Mouse (Mus musculus) T-helper 17 cell (primary cell): ENCODE measurements around the gene Dapk3.
"Not testable (repeated sequence)": the region's sequence is repeated elsewhere in the genome, so short reads cannot be mapped to it uniquely, and the experiment has no call there.

ENCODE experiments used
- in situ Hi-C, 2 experiments: fragments of 300-600 bp; cut with MboI, MseI; formaldehyde crosslinking; loops; 1 replicate in 1 of 2; 2 replicates in 1 of 2; pipeline ENCODE4 v1.15.1; 2025; ENCODE audit warnings: high pct_unique_total_duplicates in 2 of 2

The Dapk3 gene

DNA sequence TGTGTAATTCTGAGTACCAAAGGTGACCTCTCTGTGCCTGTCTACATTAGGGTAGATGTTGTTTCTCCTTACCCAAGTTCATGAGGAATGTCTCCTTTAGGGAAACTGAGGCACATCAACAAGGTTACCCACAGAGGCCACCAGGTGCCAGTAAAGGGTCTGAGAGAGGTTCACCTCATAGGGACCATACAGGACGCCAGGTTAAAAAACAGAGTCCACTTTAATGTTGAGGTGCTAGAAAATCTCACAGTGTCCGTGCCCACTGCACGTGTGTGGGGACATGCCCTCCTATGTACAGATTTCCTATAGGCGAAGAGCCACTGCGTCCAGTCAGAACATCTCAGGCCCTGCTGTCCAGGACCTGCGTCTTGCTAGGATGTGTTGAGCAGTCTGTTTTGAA is 16.2 kb downstream of the Dapk3 start:
- in situ Hi-C loops, result no loop called here

DNA sequence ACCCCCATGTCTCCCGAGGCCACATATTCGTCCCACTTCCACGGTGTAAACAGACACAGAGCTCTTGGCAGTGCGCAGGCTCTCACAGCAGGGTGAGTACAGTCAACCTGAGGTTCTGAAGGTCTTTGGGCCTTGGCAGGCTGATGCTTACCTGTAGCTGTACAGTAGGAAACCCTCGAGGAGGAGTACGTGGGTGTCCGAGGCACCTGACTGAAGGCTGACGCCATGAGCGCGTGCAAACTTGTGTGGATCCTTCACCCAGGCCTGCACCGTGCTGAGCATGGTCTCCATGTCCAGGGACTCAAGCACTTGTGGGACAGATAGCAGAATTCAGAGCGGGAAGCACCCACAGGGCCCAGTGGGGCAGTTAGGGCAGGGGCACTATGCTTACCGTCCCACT is 17.3 kb downstream of the Dapk3 start:
- in situ Hi-C loops, result no loop called here

DNA sequence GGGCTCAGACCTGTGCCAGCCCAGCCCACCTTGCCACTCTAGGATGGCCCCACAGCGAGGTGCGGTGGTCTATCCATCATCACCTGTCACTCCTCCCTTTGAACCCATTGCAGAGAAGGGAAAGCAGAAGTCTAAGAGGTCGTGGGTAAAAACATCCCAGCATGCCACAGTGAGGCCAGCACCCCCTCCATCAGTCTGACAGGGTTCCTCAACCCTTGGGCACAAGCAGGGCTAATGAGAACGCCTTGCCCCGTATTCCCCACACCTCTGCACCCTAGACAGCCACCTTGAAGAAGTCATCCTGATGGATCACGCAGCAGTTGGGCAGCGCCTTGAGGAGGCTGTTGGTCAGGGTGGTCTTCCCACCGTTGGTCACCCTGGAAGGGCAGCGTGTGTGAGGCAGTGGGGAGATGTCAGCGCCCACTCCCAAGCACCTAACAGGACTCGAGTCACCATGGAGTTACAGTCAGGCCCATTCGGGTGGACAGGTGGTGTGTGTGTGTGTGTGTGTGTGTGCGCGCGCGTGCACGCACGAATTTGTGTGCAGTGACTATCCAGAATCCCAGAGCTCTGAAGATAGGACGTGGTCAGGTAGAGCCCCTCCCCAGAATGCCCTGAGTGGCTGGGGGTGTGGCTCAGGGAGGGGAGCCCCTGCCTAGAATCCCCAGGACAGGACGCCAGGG is 17.9 kb downstream of the Dapk3 start:
- in situ Hi-C loops, result no loop called here

DNA sequence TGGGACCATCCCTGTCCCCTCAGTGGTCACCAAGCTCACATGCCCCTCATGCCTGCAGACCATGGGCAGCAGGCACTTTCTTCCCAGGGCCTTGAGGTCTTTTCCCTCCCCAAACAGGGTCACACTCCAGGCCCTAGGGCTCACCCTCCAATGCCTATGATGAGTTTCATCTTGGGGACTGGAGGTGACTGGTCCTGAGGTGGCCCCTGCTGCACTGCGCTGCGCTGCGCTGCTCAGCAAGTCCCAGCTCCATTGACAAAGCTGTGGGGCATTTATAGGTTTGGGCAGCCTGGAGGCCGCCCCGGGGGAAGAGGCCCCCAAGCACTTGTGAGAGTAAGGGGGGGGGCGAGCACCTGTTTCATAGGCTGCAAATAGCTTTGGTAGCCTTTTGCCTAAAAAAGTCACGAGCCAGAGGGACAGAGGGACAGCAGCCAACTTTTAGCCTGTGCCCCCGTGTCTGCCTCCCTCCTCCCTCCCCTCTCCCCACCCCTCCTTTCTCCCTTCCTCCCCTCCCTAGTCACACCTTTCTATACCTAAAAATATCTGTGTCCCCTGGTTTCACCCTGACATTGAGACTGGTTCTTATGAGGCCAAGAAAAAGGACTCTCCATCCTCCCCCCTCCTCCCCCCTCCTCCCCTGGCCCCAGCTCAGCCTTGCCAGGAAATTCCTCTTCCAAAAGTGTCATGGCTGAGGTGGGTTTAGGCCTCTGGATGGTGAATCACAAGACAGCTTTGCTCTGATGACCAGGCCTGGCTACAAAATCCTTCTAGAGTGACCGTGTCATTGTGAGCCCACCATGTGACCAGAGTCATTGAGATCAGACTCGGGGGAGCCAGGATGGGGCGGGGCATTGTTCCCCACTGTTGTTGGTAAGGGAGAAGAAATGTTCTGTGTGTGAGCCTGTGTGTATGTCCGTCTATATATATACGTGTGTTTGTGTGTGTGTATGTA is 19.3 kb downstream of the Dapk3 start, which contains the start of gene Nmrk2:
Gene Nmrk2 (minus strand): TSS at position 245 of the 952 bp plus-strand sequence.
- in situ Hi-C loops, result no loop called here

DNA sequence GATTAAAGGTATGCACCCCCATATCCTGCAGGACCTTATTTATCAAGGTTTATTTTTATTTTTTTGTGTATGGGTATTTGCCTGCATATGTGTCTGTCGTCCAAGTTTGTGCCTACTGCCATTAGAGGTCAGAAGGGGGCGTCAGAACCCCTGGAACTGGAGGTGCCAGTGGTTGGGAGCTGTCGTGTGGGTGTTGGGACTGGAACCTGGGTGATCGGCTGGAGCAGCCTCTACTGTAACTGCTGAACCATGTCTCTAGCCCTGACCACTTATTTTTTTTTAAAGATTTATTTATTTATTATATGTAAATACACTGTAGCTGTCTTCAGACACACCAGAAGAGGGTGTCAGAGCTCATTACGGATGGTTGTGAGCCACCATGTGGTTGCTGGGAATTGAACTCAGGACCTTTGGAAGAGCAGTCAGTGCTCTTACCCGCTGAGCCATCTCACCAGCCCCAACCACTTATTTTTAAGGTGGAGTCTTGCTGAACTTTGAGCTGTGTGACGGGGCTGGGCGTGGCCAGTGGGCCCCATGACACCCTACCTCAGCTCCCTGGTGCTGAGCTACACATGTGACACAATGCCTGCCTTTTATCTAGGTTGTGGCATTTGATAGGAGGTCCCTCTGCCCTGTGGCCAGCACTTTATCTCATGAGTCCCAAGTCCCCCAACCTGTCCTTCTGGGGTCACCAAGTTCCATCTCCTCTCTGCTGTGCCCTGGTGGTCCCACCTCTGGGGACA is 20.3 kb downstream of the Dapk3 start:
- in situ Hi-C loops, result no loop called here

DNA sequence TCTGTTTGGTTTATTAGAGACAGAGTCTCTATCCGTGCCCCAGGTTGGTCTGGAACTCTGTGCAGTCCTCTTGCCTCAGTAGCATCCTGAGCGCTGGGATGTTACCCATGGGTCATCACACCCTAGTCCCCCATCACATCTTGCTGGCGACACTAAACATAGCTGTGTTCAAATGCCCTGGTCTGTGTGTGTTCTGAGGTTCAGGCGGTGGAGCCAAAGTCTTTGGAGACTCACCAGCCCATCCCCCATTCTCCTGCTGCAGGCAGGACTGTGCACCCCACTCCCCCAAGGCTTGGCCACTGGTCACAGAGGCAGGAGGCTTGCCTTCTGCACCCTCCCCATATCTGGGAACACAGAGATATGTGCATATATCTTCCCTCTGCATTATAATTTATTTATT is 21.3 kb downstream of the Dapk3 start:
- in situ Hi-C loops, result no loop called here

DNA sequence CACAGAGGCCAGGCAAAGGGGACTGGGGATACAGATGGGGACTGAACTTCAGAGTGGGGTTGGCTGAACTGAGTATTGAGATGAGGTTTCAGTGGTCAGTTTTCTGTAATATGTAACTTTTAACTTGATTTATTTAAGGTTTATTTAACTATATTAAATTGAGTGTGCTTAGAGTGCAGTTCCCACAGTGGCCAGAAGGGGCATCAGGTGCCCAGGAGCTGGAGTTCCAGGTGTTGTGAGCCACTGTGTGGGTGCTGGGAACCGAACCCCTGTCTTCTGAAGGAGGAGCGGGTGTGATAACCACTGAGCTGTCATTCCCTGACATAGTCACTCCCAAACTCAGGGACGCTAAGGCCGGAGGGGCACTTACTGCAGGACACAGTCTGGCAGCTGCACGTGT is 27.3 kb downstream of the Dapk3 start:
- in situ Hi-C loops, result no loop called here

DNA sequence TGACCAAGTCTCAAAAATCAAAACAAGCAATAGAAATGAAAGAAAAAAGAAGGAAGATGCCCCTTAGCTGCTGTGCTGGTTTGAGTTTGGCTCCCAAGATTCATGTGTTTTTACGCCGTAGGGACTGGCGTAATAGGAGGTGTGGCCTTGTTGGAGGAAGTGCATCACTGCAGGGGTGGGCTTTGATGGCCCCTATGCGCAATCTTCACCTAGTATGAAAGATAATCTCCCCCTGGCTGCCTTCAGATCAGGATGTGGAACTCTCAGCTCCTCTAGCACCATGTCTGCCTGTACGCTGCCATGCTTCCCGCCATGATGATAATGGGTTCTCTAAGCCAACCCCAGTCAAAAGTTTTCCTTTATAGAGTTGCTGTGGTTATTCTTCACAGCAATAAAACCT is 33.5 kb downstream of the Dapk3 start:
- in situ Hi-C loops, result no loop called here

DNA sequence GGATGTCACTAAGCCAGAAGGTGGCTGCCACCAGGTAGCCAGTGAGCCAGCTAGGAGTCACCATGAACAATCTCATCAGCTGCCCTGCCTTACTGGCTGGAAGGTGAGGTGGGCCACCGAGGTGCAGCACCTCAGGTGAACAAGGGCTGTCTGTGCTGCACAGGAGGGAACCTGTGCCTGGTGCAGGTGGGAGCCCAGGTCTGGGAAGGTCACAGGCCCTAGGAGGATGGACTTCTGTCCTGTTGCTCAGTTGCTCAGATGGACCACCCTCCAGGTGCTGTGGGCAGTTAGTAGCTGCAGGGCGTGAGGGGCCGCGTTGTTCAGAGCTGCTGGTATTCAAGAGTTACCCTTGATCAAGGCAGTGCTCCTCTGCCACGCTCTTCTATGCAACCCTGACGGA is 34.0 kb downstream of the Dapk3 start:
- in situ Hi-C loops, result no loop called here

DNA sequence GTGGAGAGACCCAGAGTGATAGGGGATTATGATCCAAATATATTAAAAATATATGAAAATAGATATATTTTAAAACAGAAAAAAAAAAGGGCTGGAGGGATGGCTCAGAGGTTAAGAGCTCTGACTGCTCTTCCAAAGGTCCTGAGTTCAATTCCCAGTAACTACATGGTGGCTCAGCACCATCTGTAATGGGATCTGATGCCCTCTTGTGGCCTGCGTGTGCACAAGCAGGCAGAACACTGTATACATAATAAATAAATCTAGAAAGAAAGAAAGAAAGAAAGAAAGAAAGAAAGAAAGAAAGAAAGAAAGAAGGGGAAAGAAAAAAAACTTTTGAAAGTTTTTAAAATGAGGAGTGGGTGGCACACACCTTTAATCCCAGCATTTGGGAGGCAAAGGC is 34.5 kb downstream of the Dapk3 start:
- in situ Hi-C loops, result not testable (repeated sequence)

DNA sequence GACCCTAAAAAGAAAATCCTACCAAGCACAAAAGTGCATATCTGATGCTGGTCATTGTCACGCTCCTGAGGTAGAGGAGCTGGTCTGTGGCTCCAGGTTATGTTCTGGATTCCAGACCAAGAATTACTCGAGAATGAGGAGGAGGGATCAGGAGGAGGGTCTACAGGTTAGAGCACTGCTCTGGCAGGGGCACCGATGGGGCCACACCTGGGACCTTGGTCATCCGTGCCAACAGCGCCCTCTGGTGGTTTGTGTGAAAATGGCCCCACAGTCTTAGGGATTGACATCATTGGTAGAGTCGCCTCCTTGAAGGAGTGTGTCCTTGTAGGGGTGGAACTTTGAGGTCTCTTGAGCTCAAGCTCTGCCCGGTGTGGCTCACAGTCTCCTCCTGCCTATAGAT is 35.2 kb downstream of the Dapk3 start:
- in situ Hi-C loops, result no loop called here

DNA sequence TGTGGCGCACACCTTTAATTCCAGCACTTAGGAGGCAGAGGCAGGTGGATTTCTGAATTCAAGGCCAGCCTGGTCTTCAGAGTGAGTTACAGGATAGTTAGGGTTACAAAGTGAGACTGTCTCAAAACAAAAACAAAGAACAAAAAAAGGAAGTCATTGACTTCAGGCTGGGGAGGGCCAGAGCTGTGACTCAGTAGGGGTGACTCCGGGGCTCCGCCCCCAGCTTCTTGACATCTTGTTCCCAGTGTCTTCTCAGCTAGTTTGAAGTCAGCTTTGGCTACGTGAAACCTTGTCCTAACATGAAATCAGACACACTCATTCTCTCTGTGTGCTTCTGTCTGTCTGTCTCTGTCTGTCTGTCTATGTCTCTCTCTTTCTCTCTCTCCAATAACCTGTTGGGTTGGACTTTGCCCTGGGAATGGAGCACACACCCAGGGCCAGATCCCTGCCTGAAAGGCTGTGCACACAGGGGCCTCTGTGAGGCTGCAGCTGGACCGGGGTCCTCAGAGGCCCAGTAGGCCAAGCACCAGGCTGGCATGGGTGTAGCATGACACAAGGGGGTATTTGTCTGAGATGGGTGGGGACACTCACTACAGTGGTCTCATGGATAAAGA is 38.7 kb downstream of the Dapk3 start:
- in situ Hi-C loops, result no loop called here

DNA sequence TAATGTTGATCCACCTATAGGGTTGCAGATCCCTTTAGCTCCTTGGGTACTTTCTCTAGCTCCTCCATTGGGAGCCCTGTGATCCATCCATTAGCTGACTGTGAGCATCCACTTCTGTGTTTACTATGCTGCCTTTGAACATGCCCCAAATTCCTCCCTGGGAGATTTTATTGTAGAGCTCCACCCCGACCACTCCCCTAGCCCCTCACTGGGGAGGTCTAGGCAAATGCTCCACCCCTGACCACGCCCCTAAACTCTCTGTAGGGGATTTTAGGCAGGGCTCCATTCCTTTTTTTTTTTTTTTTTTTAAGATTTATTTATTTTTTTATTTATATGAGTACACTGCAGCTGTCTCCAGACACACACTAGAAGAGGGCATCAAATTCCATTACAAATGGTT is 40.9 kb downstream of the Dapk3 start:
- in situ Hi-C loops, result not testable (repeated sequence)

DNA sequence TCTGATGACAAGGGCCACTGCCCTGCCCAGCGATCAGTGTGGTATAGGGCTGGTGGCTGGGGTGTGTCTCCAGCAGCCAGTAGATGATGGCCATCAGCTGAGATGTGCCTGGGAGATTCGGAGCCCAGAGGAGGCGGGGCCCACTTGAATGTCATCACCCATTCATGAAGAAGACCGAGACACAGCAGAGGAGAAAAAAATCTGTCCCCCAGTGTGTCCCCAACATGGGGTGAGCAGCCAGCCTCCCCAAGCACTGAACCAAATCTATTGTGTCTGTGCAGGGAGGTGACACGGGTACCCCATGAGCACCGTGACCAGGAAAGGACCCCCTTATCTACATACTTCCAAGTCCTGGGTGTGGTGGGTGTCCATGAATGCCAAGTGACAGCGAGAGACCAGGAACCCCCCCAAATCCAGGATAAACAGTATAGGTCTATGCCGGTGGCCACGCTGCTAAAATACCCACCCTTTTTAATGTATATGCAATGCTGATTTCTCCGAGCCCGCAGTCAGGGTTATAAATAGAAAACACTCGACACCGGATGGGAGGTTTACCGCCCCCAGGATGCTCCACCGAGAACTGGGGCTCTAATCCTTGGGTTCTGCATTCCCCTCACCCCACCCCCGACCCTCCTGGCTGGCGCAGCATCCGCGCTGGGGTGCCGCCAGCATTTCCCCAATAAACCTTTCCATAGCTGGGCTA is 47.1 kb downstream of the Dapk3 start:
- in situ Hi-C loops, result loop anchor here in 1 of 2 experiments (10.0 kb wide), 1 partner anchor 1545 kb away; no protein-coding TSS in a partner anchor

DNA sequence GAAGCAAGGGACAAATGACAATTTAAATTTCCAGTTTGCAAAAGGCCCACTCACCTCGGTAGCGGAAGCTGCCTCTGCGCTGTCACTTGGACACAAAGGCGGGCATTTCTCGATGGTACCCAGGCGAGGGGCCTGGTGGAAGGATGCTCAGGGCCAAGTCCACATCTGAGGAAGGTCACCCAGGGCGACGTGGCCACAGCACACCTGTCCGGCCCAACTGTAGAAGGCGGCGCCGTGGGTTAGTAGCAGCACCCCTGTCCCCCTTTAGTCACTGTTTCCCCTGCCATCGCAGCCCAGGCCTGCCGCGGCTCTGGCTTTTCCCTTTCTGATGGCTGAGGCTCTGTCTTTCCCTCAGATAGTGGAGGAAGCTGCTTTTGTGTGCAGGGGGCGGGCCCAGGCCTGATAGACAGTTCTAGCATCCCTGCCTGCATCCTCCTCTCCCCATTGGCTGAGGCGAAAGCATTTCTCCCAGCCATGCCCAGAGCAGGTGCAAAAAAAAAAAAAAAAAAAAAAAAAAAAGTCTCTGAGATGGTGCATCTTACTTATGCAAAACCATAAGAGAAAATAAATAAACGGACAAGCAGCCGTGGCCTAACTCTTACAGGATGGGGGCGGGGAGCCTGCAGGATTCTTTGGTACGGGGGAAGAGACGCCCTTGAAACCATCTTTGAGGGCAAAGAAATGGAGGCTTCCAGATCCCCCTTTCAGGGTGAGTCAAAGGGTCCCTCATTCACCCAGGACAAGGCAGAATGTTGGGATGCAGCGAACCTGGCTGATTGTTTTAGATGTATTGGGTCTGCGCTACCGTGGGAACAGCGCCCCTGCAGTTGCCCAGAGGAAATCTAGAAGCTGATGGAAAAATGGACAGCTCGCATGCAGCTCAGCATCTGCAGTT is 47.9 kb downstream of the Dapk3 start, which contains the start of gene Atcay:
Gene Atcay (minus strand): TSS at position 396 of the 895 bp plus-strand sequence.
- in situ Hi-C loops, result loop anchor here in 1 of 2 experiments (10.0 kb wide), 1 partner anchor 1544 kb away; no protein-coding TSS in a partner anchor

DNA sequence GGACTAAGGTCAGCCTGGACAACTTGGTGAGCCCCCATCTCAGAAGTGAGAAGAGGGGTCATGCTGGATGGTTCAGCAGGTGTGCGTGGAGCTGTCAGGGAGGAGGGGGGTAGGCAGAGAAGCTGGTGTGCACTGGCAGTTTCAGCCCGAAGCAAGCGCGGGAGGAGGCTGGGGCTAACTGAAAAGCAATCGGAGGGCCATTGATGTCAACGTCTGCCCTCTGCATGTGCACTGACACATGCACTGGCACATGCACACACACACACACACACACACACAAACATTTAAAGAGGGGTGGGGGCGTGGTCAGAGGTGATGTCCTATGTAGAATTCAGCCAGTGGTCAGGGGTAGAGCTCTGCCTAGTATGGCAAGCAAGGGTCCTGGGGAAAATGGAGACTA is 48.6 kb downstream of the Dapk3 start:
- in situ Hi-C loops, result loop anchor here in 1 of 2 experiments (10.0 kb wide), 1 partner anchor 1543 kb away; no protein-coding TSS in a partner anchor

DNA sequence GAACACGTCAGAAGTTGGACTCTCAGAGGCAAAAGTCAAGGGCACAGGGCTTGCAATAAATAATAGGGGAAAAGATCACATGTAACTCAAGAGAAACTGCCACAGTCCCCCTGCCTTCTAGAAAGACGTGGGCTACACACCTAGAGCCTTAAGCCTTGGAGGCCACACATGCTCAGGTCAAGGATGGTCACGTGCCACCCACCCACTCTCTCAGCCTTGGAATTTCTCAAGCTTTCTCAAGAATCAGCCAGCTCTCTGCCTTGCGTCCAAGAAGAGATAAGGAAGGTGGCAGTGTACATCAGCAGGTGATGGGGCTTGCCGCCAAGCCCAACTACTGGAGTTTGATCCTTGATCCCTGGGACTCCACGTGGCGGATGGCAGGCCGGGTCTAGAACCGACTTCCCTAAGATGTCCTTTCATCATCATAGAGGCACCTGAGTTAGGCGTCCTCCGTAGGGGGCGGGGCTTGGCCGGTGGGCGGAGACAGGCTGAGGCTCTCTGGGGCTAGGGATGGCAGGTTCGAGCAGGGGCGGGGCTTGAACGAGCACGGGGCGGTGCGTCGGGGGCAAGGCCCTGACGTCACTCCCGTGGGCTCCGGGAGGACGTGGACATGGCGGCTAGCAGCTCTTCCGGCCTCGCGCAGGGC is 49.9 kb downstream of the Dapk3 start, which contains the start of gene Zfr2:
Gene Zfr2 (plus strand): TSS at position 576 of the 646 bp plus-strand sequence.
- in situ Hi-C loops, result loop anchor here in 1 of 2 experiments (10.0 kb wide), 1 partner anchor 1542 kb away; no protein-coding TSS in a partner anchor

DNA sequence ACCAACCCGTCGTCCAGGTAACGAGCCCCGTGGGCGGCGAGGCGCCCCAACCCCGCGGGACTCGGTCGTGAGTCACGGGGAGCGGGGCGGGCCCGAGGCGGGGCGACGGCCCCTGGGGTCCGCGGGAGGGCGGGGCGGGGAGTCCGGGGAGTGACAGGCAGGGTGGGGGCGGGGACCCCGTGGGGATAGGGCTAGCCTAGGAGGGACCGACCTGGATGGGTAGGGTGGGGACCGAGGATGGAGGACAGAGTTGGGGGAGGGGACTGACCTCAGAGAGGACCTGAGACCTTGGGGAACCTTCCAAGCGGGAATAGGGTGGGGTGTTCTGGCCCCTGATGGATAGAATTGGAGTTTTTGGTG is 50.4 kb downstream of the Dapk3 start:
- in situ Hi-C loops, result loop anchor here in 1 of 2 experiments (10.0 kb wide), 1 partner anchor 1542 kb away; no protein-coding TSS in a partner anchor

DNA sequence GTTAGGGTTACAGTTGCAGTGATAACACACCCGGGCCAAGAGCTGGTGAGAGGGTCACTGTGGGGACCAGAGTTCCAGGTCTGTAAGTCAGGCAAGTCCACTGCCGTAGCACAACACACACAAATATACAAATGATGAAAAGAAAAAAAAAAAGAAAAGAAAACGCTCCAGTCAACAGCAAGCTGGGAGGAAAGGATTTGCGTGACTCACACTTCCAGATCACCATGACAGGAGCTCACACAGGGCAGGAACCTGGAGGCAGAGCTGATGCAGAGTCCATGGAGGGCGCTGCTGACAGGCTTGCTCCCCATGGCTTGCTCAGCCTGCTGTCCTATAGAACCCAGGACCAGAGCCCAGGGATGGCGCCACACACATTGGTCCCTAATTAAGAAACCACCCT is 51.4 kb downstream of the Dapk3 start:
- in situ Hi-C loops, result loop anchor here in 1 of 2 experiments (10.0 kb wide), 1 partner anchor 1541 kb away; no protein-coding TSS in a partner anchor
